25 mouse cellular contexts compared by ENCODE assay signal in genomic region chr17:66550486-66550885, GRCm38 (mm10). TPM values are rescaled to one million over a fixed set of nuclear protein-coding genes. Genes with fewer than 3 reads are reported as not detected.
"Had no signal": no experiment of that assay in that cellular context is flagged by ENCODE, and none has a peak within 500 bp of the region (broad histone marks: within the 10 kb centered on the region; RNA-seq: fewer than 3 reads in every experiment).

No protein-coding gene starts in this region.

- H3K4me2 ChIP-seq: liver, embryonic 13.5 days; lung, embryonic 15.5 days; midbrain, embryonic 11.5 days had no signal

- H3K36me3 ChIP-seq: liver, embryonic 13.5 days; lung, embryonic 15.5 days had no signal

- H3K4me3 ChIP-seq: left cerebral cortex, adult 2 months; liver, embryonic 13.5 days; lung, embryonic 15.5 days had no signal

- H3K27me3 ChIP-seq: liver, embryonic 13.5 days; lung, embryonic 15.5 days had no signal

- DNase-seq: kidney, adult 18-20 months; kidney, adult 9 months; kidney, postnatal 25 days; layer of hippocampus, postnatal 36 days; liver, embryonic 13.5 days; lung, adult 18-20 months; lung, postnatal 10 days; lung, postnatal 36 days; midbrain, embryonic 14.5 days; thymus, adult 2 months; thymus, postnatal 14 days; thymus, postnatal 4 days had no signal

- H3K9me3 ChIP-seq: liver, embryonic 13.5 days; lung, embryonic 15.5 days had no signal

- H3K9ac ChIP-seq: liver, embryonic 13.5 days; lung, embryonic 15.5 days had no signal

- H3K27ac ChIP-seq: kidney, postnatal 0 days; left cerebral cortex, adult 2 months; liver, embryonic 13.5 days; lung, embryonic 15.5 days; stomach, postnatal 0 days had no signal

- H3K4me1 ChIP-seq: liver, embryonic 13.5 days had no signal

RNA-seq across cellular contexts. Expression of gene Themis3, which starts 43.9 kb away (rescaled TPM):
- total RNA-seq: layer of hippocampus, postnatal 10 days; layer of hippocampus, postnatal 36 days; liver, adult 2 months; megakaryocyte progenitor cell, adult 5-6 weeks; megakaryocyte-erythroid progenitor cell, adult 5-6 weeks; midbrain, postnatal 0 days had no signal
- polyA plus RNA-seq: limb, embryonic 11.5 days; liver, adult 2 months; liver, embryonic 13.5 days; midbrain, embryonic 11.5 days; midbrain, embryonic 14.5 days; midbrain, postnatal 0 days; neural tube, embryonic 11.5 days; neural tube, embryonic 14.5 days; thymus, adult 2 months had no signal
